Mouse (Mus musculus): Measurements from ENCODE around the gene Lrba.

Gene Lrba

GRCm38 (mm10) chr3:86268074-86268702 is 43.7 kb downstream of the Lrba start:
- peak; percentile 71 for DNase-seq (ENCODE audit: low spot score)

- no peak for DNase-seq (ENCODE audit: low spot score)
These were observed 51.2 kb downstream of the Lrba start for GRCm38 (mm10) chr3:86275651-86276050.

DNA sequence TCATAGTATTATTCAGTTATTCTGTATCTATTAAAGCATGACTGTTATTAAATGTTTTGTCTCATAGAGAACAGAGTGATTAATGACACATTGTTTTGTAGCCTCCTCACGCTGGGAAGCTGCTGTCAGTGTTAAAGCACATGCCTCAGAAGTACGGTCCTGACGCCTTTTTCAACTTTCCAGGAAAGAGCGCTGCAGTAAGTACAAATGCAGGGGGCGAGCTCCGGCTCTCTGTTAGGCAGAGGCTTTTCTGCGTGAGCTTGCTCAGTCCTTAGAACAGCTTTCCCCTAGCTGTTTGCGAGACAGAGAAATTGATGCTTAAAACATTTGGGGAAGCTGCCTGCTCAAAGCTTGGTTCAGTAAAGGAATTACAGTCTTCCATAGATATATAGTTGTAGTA is 66.8 kb downstream of the Lrba start:
- no peak for DNase-seq (ENCODE audit: low spot score)

GRCm38 (mm10) chr3:86294866-86295265 is 70.4 kb downstream of the Lrba start:
- DNase-seq (ENCODE audit: low spot score): no peak

- DNase-seq (ENCODE audit: low spot score): no peak
These were observed 71.7 kb downstream of the Lrba start for GRCm38 (mm10) chr3:86296214-86296613.

DNA sequence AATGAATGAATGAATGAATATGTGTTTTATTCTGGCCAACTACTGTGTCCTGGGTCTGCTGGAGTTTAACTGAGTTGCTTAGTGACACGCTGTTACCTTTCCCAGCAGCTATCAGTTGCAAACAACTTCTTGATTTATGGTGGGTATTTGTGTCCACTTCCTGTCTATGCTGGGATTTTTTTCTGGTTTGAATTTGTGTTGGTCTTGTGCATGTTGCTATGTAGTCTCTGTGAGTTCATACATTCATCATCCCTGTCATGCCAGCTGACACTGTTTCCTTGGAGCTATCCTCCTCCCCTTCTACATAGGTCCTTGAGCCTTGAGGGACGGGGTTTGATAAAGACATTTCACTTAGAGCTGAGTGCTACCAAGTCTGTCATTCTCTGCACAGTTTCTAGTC is 84.4 kb downstream of the Lrba start:
- no peak for DNase-seq (ENCODE audit: low spot score)

- no peak for DNase-seq (ENCODE audit: low spot score)
These were observed 85.7 kb downstream of the Lrba start for GRCm38 (mm10) chr3:86310216-86310615.

DNA sequence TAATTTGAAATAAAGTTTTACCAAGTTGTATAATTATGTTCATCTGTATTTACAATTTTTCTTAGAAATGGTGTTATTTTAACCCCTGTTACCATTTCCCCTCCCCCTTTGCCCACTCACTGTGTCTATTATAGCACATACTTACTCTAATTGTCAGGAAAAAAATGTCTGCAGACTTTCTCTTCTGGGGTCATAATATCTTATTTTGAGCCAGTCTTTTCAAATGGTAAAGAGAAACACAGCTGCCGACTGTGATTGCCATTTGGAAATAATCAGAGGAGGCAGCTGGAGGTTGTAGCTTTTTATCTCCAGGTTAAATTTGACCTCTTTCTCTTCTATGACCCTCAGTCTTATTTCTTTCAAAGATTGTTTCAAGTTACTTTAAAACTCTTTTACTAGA is 86.9 kb downstream of the Lrba start:
- DNase-seq (ENCODE audit: low spot score): no peak

GRCm38 (mm10) chr3:86317636-86318035 is 93.2 kb downstream of the Lrba start:
- no peak for DNase-seq (ENCODE audit: low spot score)

GRCm38 (mm10) chr3:86328531-86328930 is 104.1 kb downstream of the Lrba start:
- DNase-seq (ENCODE audit: low spot score): peak; percentile 59

- no peak for DNase-seq (ENCODE audit: low spot score)
These were observed 118.8 kb downstream of the Lrba start for GRCm38 (mm10) chr3:86343261-86343660.

DNA sequence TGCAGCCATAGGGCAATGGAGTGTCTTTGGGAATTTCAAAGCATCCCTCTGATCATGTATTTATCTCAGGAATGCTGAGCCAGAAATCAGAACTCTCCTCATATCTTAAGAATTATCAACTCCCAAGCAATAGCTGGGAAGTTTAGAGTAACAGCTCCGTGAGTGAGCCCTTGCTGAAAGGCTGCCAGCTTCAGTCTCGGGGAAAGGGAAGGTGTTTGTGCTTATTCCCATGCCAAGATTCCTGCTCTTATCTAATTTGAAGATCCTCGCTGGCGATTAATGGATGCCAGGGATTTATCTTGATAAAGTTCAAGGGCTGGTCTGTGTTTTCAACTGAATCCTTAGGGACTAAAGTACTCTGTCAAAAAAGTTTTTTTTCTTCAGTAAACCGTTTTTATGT is 138.0 kb downstream of the Lrba start:
- DNase-seq (ENCODE audit: low spot score): no peak

- DNase-seq (ENCODE audit: low spot score): no peak
These were observed 147.0 kb downstream of the Lrba start for GRCm38 (mm10) chr3:86371466-86371865.

- DNase-seq (ENCODE audit: low spot score): no peak
These were observed 150.8 kb downstream of the Lrba start for GRCm38 (mm10) chr3:86375276-86375675.

DNA sequence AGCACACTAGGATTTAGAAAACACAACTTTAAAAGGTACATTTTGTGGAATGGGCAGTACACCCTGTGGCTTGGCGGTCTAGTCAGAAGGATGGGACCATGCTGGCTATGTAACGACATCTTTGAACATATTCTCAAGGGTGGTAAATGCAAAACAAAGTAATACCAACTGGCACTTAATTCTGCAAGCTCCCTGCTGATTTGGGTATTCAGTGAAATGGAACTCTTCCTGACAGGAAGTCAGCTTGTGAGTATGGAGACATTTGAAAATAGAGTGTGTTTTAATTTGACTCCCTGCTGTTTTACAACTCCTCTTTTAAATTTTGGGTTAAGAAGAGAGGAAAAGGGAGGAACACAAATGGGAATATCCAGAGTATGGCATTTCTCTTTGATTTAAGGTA is 158.1 kb downstream of the Lrba start:
- DNase-seq (ENCODE audit: low spot score): no peak

DNA sequence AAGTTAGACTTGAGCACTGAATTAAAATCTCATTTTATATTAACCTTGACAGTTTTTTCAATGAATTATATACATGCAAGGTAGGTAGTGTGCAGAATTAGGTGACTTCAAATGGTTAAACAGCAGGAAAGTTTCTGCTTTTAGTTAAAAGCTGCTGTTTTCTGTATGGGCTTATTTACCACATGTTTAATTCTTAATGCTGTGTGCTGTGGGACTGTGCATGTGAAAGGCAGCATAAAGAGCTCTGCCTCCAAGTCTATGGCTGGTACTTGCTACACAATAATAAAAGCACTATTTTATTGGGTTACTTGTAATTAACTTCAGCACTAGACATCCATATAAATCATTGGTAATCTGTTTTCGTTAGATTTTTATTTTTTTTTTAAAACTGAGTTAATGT is 160.6 kb downstream of the Lrba start:
- DNase-seq (ENCODE audit: low spot score): no peak

DNA sequence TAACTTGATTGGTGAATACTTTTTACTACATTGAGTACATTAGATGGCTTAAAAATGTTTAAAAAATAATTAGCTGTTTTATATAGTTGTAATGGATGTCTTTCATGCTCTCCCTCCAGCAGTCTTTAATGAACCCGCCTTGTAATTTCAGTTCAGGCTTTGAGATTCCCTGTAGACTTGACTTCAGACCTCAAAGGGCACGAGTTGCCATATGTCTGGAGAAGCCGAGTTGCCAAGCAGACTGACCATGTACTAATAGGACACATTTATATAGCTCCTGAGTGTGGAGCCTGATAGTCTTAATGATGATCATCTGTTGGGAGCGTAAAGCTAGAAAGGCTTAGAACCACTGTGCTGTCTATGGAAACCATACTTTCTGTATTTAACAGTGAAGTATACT is 161.8 kb downstream of the Lrba start:
- no peak for DNase-seq (ENCODE audit: low spot score)

DNA sequence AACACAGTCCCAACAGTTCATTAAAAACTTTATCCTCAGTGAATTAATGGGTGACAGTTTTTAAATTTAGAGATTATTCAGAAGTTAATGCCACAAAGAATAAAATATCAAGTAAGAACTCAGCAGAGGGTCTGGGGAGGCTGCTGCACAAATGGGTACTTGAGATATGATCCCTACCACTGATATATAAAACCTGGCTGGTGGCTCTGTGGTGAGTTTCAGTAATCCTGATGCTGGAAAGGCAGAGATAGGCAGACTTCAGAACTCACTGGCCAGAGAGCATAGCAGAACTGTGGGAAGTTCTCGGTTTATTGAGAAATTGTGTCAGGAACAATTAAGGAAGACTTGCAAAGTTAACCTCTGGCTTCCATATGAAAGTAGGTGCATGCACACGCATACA is 199.3 kb downstream of the Lrba start:
- no peak for DNase-seq (ENCODE audit: low spot score)

DNA sequence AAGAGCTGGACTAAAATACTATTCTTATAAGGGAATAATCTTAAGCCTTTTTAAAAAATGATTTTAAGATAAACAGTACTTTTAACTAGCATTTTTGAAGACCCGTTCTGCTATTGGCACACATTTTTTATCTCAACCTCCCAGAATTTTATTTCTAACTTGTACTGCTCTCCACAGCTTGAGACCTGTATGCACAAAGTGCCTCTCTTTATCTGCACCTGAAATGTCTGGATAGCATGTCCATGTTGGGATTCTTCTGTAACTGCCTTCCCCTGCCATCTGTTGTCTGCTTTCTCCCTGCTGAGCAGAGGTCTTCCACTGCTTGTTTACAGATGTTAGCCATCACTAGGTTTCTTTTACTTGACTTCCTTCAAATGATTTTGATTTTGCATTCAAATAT is 202.3 kb downstream of the Lrba start:
- DNase-seq (ENCODE audit: low spot score): no peak

GRCm38 (mm10) chr3:86443497-86443896 is 219.0 kb downstream of the Lrba start:
- DNase-seq (ENCODE audit: low spot score): no peak

DNA sequence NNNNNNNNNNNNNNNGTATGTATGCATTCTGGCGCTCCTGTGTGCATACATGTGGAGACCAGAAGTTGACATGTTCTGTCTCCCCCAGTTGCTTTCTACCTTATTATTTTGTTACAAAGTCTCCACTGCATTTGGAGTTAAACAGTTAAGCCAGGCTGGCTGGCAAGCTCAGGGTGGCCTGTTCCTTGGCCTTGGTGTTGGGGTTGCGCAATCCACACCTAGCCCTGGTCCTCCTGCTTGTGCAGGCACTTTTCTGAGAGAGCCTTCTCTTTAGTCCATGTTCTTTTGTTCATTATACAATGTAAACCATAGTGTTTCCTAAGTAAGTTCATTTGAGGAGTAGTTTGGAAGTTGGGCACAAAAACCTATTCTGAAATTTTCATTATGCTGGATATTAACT is 226.7 kb downstream of the Lrba start:
- DNase-seq (ENCODE audit: low spot score): peak; percentile 48

DNA sequence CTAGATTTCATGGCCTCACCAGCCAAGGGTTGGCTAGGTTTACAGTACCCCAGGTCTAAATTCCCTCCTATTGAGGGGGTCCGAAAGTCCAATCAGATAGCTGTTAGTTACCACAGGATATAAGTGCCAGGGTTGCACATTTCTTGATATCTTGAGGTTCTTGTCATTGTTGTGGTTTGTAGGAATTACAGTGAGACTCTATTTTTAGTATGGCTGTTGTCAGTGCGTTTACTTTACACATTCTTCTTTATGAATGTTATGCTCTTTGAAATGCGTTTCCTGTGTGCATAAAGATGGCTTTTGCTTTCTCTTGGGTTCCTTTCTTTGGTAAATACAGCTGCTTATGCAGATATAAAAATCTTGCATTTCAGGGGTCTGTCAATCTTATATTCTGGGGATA is 237.1 kb downstream of the Lrba start:
- DNase-seq (ENCODE audit: low spot score): no peak

- DNase-seq (ENCODE audit: low spot score): no peak
These were observed 265.5 kb downstream of the Lrba start for GRCm38 (mm10) chr3:86489992-86490391.

DNA sequence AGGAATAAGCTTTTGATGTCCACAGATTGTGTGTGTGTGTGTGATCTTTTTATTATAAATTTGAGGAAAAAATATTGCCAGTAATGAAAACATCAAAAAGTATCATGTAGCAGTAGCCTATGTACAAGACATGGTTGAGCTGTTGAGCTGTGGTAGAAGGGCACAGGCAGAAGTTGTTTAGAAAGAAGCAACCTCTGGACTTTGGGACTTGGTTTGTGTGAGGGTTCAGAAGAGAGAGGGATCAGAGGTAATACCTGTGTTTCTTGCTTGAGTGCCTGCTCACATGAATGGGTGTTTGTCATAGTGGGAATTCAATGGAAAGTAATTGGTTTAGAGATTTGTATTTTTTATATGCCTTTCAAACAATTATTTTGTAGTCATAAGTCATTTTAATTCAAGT is 276.1 kb downstream of the Lrba start:
- DNase-seq (ENCODE audit: low spot score): no peak
